Mouse (Mus musculus) stomach, embryonic 16.5 days (tissue): Measurements from ENCODE around the gene St3gal2. TPM values are rescaled to one million over a fixed set of nuclear protein-coding genes. Genes with fewer than 3 reads are reported as not detected.

Experiments
- ATAC-seq: fragments of 200-750 bp; cut with Nextera tagmentation; 2 replicates; pipeline ENCODE4 v1.8.0; 2017; ENCODE audit warnings: moderate number of reproducible peaks, moderate TSS enrichment; ENCODE audit not compliant: insufficient read depth, low FRiP score
- H3K27ac ChIP-seq: fragments of 300-500 bp; sonication (generic); 2 replicates; pipeline ENCODE4 v1.5.1; 2014; ENCODE audit warnings: low read length
- H3K27me3 ChIP-seq: fragments of 300-500 bp; sonication (generic); 2 replicates; pipeline ENCODE4 v1.6.1; 2014; ENCODE audit warnings: low read length, control low read depth, mixed read lengths; ENCODE audit not compliant: control insufficient read depth, insufficient read depth
- H3K36me3 ChIP-seq: fragments of 300-500 bp; sonication (generic); 2 replicates; pipeline ENCODE4 v1.6.1; 2014; ENCODE audit warnings: low read length; ENCODE audit not compliant: control insufficient read depth, insufficient read depth
- H3K4me1 ChIP-seq: fragments of 300-500 bp; sonication (generic); 2 replicates; pipeline ENCODE4 v1.6.1; 2014; ENCODE audit warnings: low read length, control low read depth, mixed read lengths; ENCODE audit not compliant: control insufficient read depth, insufficient read depth
- H3K4me2 ChIP-seq: fragments of 300-500 bp; sonication (generic); 2 replicates; pipeline ENCODE4 v1.6.1; 2014; ENCODE audit warnings: low read depth, low read length, mixed read lengths
- H3K4me3 ChIP-seq: fragments of 300-500 bp; sonication (generic); replicated peaks from 2 replicates; pipeline ENCODE4 v1.5.1; 2014; ENCODE audit warnings: mild to moderate bottlenecking, low read length
- H3K9ac ChIP-seq: fragments of 300-500 bp; sonication (generic); 2 replicates; pipeline ENCODE4 v1.6.1; 2014; ENCODE audit warnings: low read length
- H3K9me3 ChIP-seq: fragments of 300-500 bp; sonication (generic); replicated peaks from 2 replicates; pipeline ENCODE4 v1.6.1; 2016; ENCODE audit warnings: low read length, control low read depth; ENCODE audit not compliant: control insufficient read depth
- WGBS: fragments of 180-500 bp; shearing (Covaris S2); extraction: QIAGEN DNeasy Blood & Tissue Kit; methylation state at CpG from one replicate; pipeline ENCODE4 v1.1.7; 2014; 5-methylcytosine and 5-hydroxymethylcytosine counted together
- polyA plus RNA-seq: library from polyadenylated mRNA; unstranded; fragments of >200 nt; fragmentation: Nextera tagmentation; extraction: Ambion mirVana; gene quantifications from 2 replicates; pipeline ENCODE4 v1.2.1, GENCODE M21; 2015

Gene St3gal2
- polyA plus RNA-seq, 1 experiment from 2014 or later = 17.0 TPM

DNA sequence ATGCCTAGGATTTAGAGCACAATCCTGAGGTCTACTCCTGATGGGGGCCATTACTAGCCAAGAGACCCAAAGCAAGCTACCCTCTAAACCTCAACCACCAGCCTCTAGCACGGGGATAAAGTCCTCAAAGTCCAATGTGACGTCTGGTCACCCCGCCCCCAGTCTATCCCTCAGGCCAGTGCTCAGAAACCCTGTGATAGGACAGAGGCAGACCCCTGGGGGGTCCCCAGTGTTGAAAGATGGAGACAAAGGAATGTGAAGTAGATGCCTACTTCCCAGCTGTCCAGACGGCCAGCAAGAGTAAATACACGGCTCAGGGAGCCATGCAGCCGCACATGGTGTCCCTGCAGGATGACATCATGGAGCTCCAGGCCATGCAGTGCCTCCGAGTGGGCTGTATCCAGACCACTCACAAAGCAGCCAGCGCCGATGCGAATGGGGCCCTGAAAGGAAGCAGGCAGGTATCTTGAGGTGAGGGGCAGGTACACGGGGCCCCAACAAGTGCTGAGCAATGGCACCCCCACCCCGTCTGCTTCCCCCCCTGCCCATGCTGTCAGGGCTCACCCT is 29.7 kb upstream of the St3gal2 start:
- no peaks in the 10 kb centered on the region for H3K9me3 ChIP-seq
- WGBS = 70% methylated on average over 12 of the region's 12 CpGs
- no peaks in the 10 kb centered on the region for H3K4me1 ChIP-seq
- no peak overlapping the region for H3K9ac ChIP-seq
- H3K36me3 ChIP-seq = no peaks in the 10 kb centered on the region; the same call in 1 of the 2 replicates
- ATAC-seq = no peak
- H3K27me3 ChIP-seq = no peaks in the 10 kb centered on the region
- H3K4me2 ChIP-seq = no peak overlapping the region
- H3K4me3 ChIP-seq = no peak overlapping the region
- no peak overlapping the region for H3K27ac ChIP-seq

DNA sequence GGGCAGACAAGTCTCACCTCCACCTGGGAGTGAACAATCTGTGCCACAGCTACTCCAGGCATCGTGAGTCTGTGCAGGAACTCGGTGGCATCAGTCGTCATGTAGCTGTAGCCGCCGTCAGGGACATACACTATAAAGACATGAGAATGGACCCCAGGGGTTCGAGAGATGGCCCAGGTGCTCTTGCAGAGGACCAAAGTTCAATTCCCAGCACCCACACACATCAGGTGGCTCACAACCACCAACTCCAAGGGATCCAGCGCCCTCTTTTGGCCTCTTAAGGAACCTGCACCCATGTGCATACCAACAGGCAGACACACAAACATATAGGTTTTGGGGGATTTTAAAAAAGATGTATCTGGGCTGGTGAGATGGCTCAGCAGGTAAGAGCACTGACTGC is 27.7 kb upstream of the St3gal2 start:
- WGBS = 90% methylated on average over 7 of the region's 7 CpGs
- ATAC-seq = no peak

DNA sequence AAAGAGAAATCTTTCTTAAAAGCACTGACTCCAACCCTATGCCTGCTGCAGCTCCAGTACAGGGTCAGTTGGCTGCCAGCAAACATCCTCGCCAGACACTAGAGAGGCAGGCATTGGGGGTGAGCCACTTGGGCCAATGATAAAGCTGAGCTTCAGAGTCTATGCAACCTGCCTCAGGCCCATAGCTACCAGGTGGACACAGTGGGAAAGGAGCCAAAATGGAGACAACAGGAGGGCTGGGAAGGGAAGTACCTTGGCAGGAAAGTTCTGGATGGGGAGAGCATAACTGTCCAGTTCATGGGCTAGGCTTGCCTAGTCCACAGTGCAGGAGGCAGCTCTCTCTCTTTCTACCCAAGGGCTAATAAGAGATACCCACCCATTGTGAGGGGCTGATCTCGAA is 26.8 kb upstream of the St3gal2 start:
- Histone ChIP-seq H3K27me3 (no peaks in the 10 kb centered on the region), H3K4me3 (no peak overlapping the region), H3K9ac (no peak overlapping the region), H3K4me1 (no peaks in the 10 kb centered on the region), H3K36me3 (no peaks in the 10 kb centered on the region; the same call in 1 of the 2 replicates), H3K27ac (no peak overlapping the region), H3K4me2 (no peak overlapping the region), H3K9me3 (no peaks in the 10 kb centered on the region)
- no peak for ATAC-seq
- 100% methylated on average over 2 of the region's 2 CpGs for WGBS

More for the DNA sequence above, 27.7 kb upstream of the St3gal2 start:
- Histone ChIP-seq H3K4me2 (no peak overlapping the region), H3K9me3 (no peaks in the 10 kb centered on the region), H3K27ac (no peak overlapping the region), H3K27me3 (no peaks in the 10 kb centered on the region), H3K4me3 (no peak overlapping the region), H3K9ac (no peak overlapping the region), H3K4me1 (no peaks in the 10 kb centered on the region), H3K36me3 (no peaks in the 10 kb centered on the region; the same call in 1 of the 2 replicates)

DNA sequence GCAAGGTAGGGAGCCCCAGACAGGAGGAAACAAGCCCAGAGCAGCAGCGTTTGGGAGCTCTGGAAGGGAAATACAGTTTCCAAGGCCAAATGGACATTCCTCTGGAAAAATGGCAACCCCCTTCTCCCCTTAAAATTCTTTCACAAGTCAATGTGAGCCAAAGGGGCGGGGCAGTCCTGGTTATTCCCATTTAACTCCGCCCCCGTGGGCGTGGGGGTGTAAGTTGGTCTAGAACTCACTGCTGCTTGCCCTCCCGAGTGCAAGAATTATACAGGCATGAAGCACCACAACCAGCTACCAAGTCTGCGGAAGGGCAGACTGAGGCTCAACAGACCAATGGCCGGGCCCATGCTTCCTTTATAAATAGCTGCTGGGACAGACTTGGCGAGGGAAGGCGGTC is 24.9 kb upstream of the St3gal2 start:
- Histone ChIP-seq H3K4me1 (no peaks in the 10 kb centered on the region), H3K4me3 (no peak overlapping the region), H3K9me3 (no peaks in the 10 kb centered on the region), H3K4me2 (no peak overlapping the region), H3K36me3 (no peaks in the 10 kb centered on the region; the same call in 1 of the 2 replicates), H3K9ac (no peak overlapping the region), H3K27ac (no peak overlapping the region), H3K27me3 (no peaks in the 10 kb centered on the region)
- no peak for ATAC-seq
- 80% methylated on average over 10 of the region's 10 CpGs for WGBS

DNA sequence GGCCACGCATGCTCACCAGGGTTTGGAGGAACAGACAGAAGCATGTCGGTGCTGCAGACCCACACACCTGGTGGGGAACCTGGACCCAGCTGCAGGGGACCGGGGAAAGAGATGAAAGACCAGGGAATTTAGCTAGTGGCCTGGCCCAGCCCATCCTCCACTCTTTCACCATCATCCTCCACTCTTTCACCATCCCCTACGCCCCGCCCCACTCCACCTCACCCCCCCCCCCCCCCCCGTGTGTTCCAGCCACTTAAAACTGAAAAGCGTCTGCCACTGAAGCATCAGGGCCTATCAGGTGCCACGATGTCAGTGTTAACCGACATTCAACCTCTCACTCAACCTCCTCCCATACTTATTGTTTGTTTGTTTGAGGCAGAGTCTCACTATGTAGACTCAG is 24.5 kb upstream of the St3gal2 start:
- no peak overlapping the region for H3K4me3 ChIP-seq
- H3K4me2 ChIP-seq = no peak overlapping the region
- no peak overlapping the region for H3K27ac ChIP-seq
- no peak overlapping the region for H3K9ac ChIP-seq
- H3K36me3 ChIP-seq = no peaks in the 10 kb centered on the region; the same call in 1 of the 2 replicates
- no peak for ATAC-seq
- no peaks in the 10 kb centered on the region for H3K4me1 ChIP-seq
- H3K9me3 ChIP-seq = no peaks in the 10 kb centered on the region
- H3K27me3 ChIP-seq = no peaks in the 10 kb centered on the region
- 77% methylated on average over 9 of the region's 9 CpGs for WGBS

DNA sequence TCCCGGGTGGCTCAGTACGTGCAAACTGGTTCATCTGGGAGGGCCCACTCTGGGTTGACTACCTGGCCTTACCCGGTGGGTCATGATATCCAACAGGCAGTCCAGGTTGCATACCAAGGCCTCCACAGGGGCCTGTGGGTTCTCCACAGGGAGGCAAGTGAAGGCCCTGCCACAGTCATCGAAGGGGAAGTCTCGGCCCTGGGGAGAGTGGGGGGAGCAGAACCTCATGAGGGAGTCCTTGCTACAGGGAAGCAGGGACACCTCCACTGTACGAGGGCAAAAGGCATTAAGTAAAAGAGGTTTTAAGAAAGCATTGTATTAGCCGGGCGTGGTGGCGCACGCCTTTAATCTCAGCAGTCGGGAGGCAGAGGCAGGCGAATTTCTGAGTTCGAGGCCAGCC is 23.9 kb upstream of the St3gal2 start:
- no peaks in the 10 kb centered on the region; the same call in 1 of the 2 replicates for H3K36me3 ChIP-seq
- WGBS = 91% methylated on average over 13 of the region's 13 CpGs
- H3K9ac ChIP-seq = no peak overlapping the region
- H3K4me1 ChIP-seq = no peaks in the 10 kb centered on the region
- no peak overlapping the region for H3K4me3 ChIP-seq
- ATAC-seq = no peak
- no peaks in the 10 kb centered on the region for H3K27me3 ChIP-seq
- no peaks in the 10 kb centered on the region for H3K9me3 ChIP-seq
- H3K4me2 ChIP-seq = no peak overlapping the region
- H3K27ac ChIP-seq = no peak overlapping the region

DNA sequence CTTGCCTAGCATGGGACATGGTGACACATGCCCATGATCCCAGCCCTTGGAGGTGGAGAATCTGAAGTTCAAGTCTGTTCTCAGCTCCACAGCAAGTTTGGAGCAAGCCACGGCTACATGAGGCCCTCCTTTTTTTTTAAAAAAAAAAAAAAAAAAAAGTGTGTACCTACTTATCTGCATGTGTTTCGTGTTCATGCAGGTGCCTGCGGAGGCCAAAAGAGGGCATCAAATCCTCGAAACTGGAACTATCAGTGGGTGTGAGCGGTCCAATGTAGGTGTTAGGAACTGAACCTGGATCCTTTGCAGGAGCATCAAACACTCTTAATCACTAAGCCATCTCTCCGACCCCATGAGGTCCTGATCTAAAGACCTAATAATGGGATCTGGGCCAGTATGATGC is 22.2 kb upstream of the St3gal2 start:
- H3K4me1 ChIP-seq = peaks cover 3% of the 10 kb centered on the region
- no peak overlapping the region for H3K9ac ChIP-seq
- no peak overlapping the region for H3K27ac ChIP-seq
- no peaks in the 10 kb centered on the region; the same call in 1 of the 2 replicates for H3K36me3 ChIP-seq
- no peak overlapping the region for H3K4me2 ChIP-seq
- WGBS = 96% methylated on average over 6 of the region's 6 CpGs
- H3K4me3 ChIP-seq = no peak overlapping the region
- no peak for ATAC-seq
- no peaks in the 10 kb centered on the region for H3K9me3 ChIP-seq
- H3K27me3 ChIP-seq = no peaks in the 10 kb centered on the region

DNA sequence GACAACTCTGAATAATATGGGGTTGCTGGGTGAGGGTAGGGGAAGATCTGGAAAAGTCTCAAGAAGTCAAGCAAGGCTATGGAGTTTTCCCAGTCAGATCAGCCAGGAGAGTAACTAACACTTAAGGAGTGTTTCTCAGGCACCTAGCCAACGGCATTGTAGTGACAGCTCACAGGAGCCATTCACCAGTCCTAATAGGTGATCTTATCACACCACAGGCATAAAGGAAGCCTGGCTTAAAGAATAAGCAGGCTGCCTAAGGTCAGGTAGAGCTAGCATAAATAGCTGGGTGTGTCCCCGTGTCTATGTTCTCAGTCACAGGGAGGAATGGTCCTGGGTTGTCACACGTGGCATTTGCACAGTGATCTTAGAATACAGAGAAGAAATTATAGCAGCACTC is 18.7 kb upstream of the St3gal2 start:
- H3K9ac ChIP-seq = no peak overlapping the region
- 59% methylated on average over 3 of the region's 3 CpGs for WGBS

DNA sequence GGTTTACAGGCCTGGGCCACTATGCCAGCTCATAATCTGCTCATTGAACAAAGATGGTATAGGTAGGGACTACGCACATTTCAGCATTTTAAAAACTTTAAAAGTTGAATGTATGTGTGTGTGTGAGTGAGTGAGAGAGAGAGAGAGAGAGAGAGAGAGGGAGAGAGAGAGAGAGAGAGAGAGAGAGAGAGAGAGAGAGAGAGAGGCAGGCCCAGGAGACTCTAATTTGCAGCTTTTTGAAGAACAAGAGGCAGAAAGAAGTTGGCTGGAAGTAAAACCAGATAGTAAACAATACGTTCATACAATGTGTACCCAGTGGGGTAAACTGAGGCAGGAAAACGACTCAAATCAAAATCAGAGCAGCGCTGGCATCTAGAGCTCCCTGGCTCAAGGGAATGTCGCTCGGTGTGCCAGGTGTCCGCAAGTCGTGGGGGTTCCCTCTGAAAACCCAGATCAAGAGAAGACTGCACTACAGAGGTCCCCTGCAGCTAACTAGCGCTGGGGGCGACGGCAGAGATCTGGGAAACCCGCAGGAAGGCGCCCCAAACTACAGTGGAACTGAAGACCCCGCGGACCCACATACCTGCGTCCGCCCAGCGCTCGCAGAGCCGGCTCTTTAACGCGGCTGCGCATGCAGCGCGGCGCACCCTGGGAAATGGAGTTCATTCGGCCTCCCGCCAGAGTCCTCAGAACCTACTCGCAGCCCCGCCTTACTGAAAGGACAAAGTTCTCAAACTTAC is 17.7 kb upstream of the St3gal2 start, which contains the start of gene Fuk:
Gene Fuk (minus strand): TSS at position 650 of the 740 bp plus-strand sequence.
- peaks cover 3% of the 10 kb centered on the region for H3K4me1 ChIP-seq
- WGBS = 3% methylated on average over 30 of the region's 30 CpGs
- peak within 1 kb of the TSS; percentile 83 for H3K9ac ChIP-seq
- H3K27me3 ChIP-seq = no peaks in the 10 kb centered on the region
- H3K4me2 ChIP-seq = peak within 1 kb of the TSS; percentile 62
- ATAC-seq = peak; percentile 93
- H3K27ac ChIP-seq = peak within 1 kb of the TSS; percentile 31; the same call in 1 of the 2 replicates
- H3K36me3 ChIP-seq = no peaks in the 10 kb centered on the region
- H3K9me3 ChIP-seq = no peaks in the 10 kb centered on the region
- peak within 1 kb of the TSS; percentile 78 for H3K4me3 ChIP-seq

More for the DNA sequence above, 18.7 kb upstream of the St3gal2 start:
- Histone ChIP-seq H3K4me3 (no peak overlapping the region), H3K27me3 (no peaks in the 10 kb centered on the region), H3K36me3 (no peaks in the 10 kb centered on the region), H3K4me1 (peaks cover 3% of the 10 kb centered on the region), H3K9me3 (no peaks in the 10 kb centered on the region), H3K4me2 (no peak overlapping the region; the same call in 1 of the 2 replicates), H3K27ac (peak overlapping the region; percentile 9; the same call in 1 of the 2 replicates)
- peak; percentile 81 for ATAC-seq
